15 mouse cellular contexts compared by ENCODE assay signal in the genomic region with DNA sequence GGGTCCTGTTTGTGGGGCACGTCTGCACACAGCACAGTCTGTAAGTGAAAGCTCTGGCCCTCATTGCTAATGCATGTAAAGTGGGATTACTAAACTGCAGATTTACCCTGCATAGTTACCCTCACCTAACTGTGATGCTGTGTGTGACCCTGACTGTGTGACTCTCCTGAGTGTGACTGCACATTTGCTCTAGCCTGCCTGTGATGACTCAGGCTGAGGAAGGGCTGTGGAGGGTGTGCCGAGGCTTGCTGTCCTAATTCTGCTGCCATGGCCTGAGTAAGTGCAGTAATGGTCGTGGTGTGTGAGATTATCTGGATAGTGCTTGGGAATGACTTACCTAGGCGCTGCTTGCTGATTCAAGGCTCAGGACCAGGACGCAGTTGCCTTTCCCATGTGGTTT. TPM values are rescaled to one million over a fixed set of nuclear protein-coding genes. Genes with fewer than 3 reads are reported as not detected.
"Had no signal": no experiment of that assay in that cellular context is flagged by ENCODE, and none has a peak within 500 bp of the region (broad histone marks: within the 10 kb centered on the region; RNA-seq: fewer than 3 reads in every experiment).

No protein-coding gene starts in this region.

- DNase-seq: kidney, postnatal 25 days; layer of hippocampus, adult 9-11 months; layer of hippocampus, postnatal 36 days; lung, postnatal 14 days; retina, postnatal 1 day; thymus, adult 2 months; thymus, postnatal 25 days had no signal

- H3K9me3 ChIP-seq: limb, embryonic 15.5 days; liver, embryonic 12.5 days; lung, embryonic 15.5 days; midbrain, embryonic 13.5 days; neural tube, embryonic 15.5 days; stomach, embryonic 15.5 days had no signal

- H3K27me3 ChIP-seq: limb, embryonic 15.5 days; liver, embryonic 12.5 days; lung, embryonic 15.5 days; midbrain, embryonic 13.5 days; neural tube, embryonic 15.5 days; stomach, embryonic 15.5 days had no signal

- H3K27ac ChIP-seq: limb, embryonic 15.5 days; liver, embryonic 12.5 days; lung, embryonic 15.5 days; midbrain, embryonic 13.5 days; neural tube, embryonic 15.5 days; stomach, embryonic 15.5 days had no signal

- H3K4me2 ChIP-seq: limb, embryonic 15.5 days; liver, embryonic 12.5 days; lung, embryonic 15.5 days; midbrain, embryonic 13.5 days; neural tube, embryonic 15.5 days; stomach, embryonic 15.5 days had no signal

- H3K4me1 ChIP-seq: limb, embryonic 15.5 days; liver, embryonic 12.5 days; lung, embryonic 15.5 days; midbrain, embryonic 13.5 days; neural tube, embryonic 15.5 days; stomach, embryonic 15.5 days had no signal

- H3K4me3 ChIP-seq: limb, embryonic 15.5 days; liver, embryonic 12.5 days; lung, embryonic 15.5 days; midbrain, embryonic 13.5 days; myocyte; neural tube, embryonic 15.5 days; stomach, embryonic 15.5 days had no signal

- H3K36me3 ChIP-seq: limb, embryonic 15.5 days; liver, embryonic 12.5 days; lung, embryonic 15.5 days; midbrain, embryonic 13.5 days; neural tube, embryonic 15.5 days; stomach, embryonic 15.5 days had no signal

- ATAC-seq: liver, embryonic 12.5 days; midbrain, embryonic 13.5 days had no signal

- H3K9ac ChIP-seq: limb, embryonic 15.5 days; liver, embryonic 12.5 days; lung, embryonic 15.5 days; midbrain, embryonic 13.5 days; neural tube, embryonic 15.5 days; stomach, embryonic 15.5 days had no signal

RNA-seq across cellular contexts. Expression of a gene that starts 52.2 kb away (rescaled TPM):
- total RNA-seq: megakaryocyte-erythroid progenitor cell, adult 5-6 weeks had no signal
- polyA plus RNA-seq: myocyte had no signal
